Mouse (Mus musculus) MEL (cell line): Measurements from ENCODE around the gene Tlr12. TPM values are rescaled to one million over a fixed set of nuclear protein-coding genes. Genes with fewer than 3 reads are reported as not detected.

Experiments
- DNase-seq: peaks from one replicate; pipeline ENCODE4 v3.0.0; 2011; ENCODE audit warnings: low read depth, low spot score
- H3K27ac ChIP-seq: 2 replicates; pipeline ENCODE4 v1.5.1; 2012; ENCODE audit warnings: low read depth, mild to moderate bottlenecking, control low read depth, low read length, moderate library complexity; ENCODE audit not compliant: control insufficient read depth
- H3K27me3 ChIP-seq, 2 experiments: fragments of 150-350 bp in 1 of 2; sonication (generic) in 1 of 2; 2 replicates each; pipeline ENCODE4 v1.6.1; 2012; ENCODE audit warnings: low read length in 2 of 2, mild to moderate bottlenecking in 2 of 2, improper control_type of control experiment in 1 of 2, moderate library complexity in 1 of 2; ENCODE audit not compliant: insufficient read depth in 2 of 2, control insufficient read depth in 1 of 2
- H3K36me3 ChIP-seq, 2 experiments: 2 replicates each; pipeline ENCODE4 v1.6.1; 2012 to 2014; ENCODE audit warnings: low read length in 2 of 2, improper control_type of control experiment in 1 of 2, inconsistent platforms in 1 of 2, mild to moderate bottlenecking in 1 of 2; ENCODE audit not compliant: insufficient read depth in 2 of 2, control insufficient read depth in 1 of 2
- H3K4me1 ChIP-seq, 2 experiments: fragments of 150-350 bp in 1 of 2; sonication (generic) in 1 of 2; 2 replicates each; pipeline ENCODE4 v1.6.1; 2012; ENCODE audit warnings: low read length in 2 of 2, improper control_type of control experiment in 1 of 2, mild to moderate bottlenecking in 1 of 2; ENCODE audit not compliant: insufficient read depth in 2 of 2, control insufficient read depth in 1 of 2
- H3K4me3 ChIP-seq, 2 experiments: fragments of 150-350 bp in 1 of 2; sonication (generic) in 1 of 2; 2 replicates each; pipeline ENCODE4 v1.5.1; 2012; ENCODE audit warnings: low read depth in 2 of 2, low read length in 2 of 2, mild to moderate bottlenecking in 2 of 2, moderate library complexity in 2 of 2, control low read depth in 1 of 2, improper control_type of control experiment in 1 of 2; ENCODE audit not compliant: control insufficient read depth in 1 of 2, insufficient read depth in 1 of 2
- H3K79me2 ChIP-seq: 2 replicates; pipeline ENCODE4 v1.6.1; 2012; ENCODE audit warnings: mild to moderate bottlenecking, low read length, moderate library complexity; ENCODE audit not compliant: control insufficient read depth, poor library complexity, insufficient read depth
- H3K9ac ChIP-seq: 2 replicates; pipeline ENCODE4 v1.6.1; 2012; ENCODE audit warnings: low read depth, mild to moderate bottlenecking, control low read depth, low read length, moderate library complexity; ENCODE audit not compliant: control insufficient read depth, poor library complexity, severe bottlenecking
- H3K9me3 ChIP-seq: fragments of 150-350 bp; sonication (generic); replicated peaks from 2 replicates; pipeline ENCODE4 v1.6.1; 2012; ENCODE audit warnings: mild to moderate bottlenecking, low read length, improper control_type of control experiment, moderate library complexity; ENCODE audit not compliant: insufficient read depth
- BHLHE40 ChIP-seq: IDR thresholded peaks from 2 replicates; pipeline ENCODE4 v1.6.1; 2012; ENCODE audit warnings: low read depth, mild to moderate bottlenecking, inconsistent platforms, low read length, improper control_type of control experiment, borderline replicate concordance
- CHD1 ChIP-seq: IDR thresholded peaks from 2 replicates; pipeline ENCODE4 v1.6.1; 2012; ENCODE audit warnings: low read depth, mild to moderate bottlenecking, inconsistent platforms, low read length, improper control_type of control experiment
- CHD2 ChIP-seq: IDR thresholded peaks from 2 replicates; pipeline ENCODE4 v1.6.1; 2011; ENCODE audit warnings: low read length, improper control_type of control experiment
- E2F4 ChIP-seq: IDR thresholded peaks from 2 replicates; pipeline ENCODE4 v1.6.1; 2011; ENCODE audit warnings: low read depth, low read length, improper control_type of control experiment, borderline replicate concordance
- EP300 ChIP-seq, 2 experiments: IDR thresholded peaks; 2 replicates each; pipeline ENCODE4 v1.6.1; 2011; ENCODE audit warnings: improper control_type of control experiment in 2 of 2, low read length in 2 of 2, low read depth in 1 of 2, mild to moderate bottlenecking in 1 of 2
- ETS1 ChIP-seq: IDR thresholded peaks from 2 replicates; pipeline ENCODE4 v1.6.1; 2012; ENCODE audit warnings: low read depth, mild to moderate bottlenecking, inconsistent platforms, low read length, improper control_type of control experiment, moderate library complexity
- GABPA ChIP-seq: IDR thresholded peaks from 2 replicates; pipeline ENCODE4 v1.6.1; 2012; ENCODE audit warnings: low read depth, mild to moderate bottlenecking, inconsistent platforms, low read length, improper control_type of control experiment, moderate library complexity
- GATA1 ChIP-seq: IDR thresholded peaks from 2 replicates; pipeline ENCODE4 v1.6.1; 2011; ENCODE audit warnings: low read depth, low read length, improper control_type of control experiment
- MAX ChIP-seq: IDR thresholded peaks from 2 replicates; pipeline ENCODE4 v1.6.1; 2011; ENCODE audit warnings: low read length, improper control_type of control experiment
- MAZ ChIP-seq: IDR thresholded peaks from 2 replicates; pipeline ENCODE4 v1.6.1; 2012; ENCODE audit warnings: low read depth, mild to moderate bottlenecking, inconsistent platforms, low read length, improper control_type of control experiment
- MXI1 ChIP-seq: IDR thresholded peaks from 2 replicates; pipeline ENCODE4 v1.6.1; 2011; ENCODE audit warnings: mild to moderate bottlenecking, low read depth, low read length, improper control_type of control experiment
- MYB ChIP-seq: IDR thresholded peaks from 2 replicates; pipeline ENCODE4 v1.6.1; 2011; ENCODE audit warnings: mild to moderate bottlenecking, low read depth, low read length, improper control_type of control experiment
- NELFE ChIP-seq: IDR thresholded peaks from 2 replicates; pipeline ENCODE4 v1.6.1; 2011; ENCODE audit warnings: low read depth, low read length, improper control_type of control experiment
- NRF1 ChIP-seq: IDR thresholded peaks from 2 replicates; pipeline ENCODE4 v1.6.1; 2014; ENCODE audit warnings: low read depth, mild to moderate bottlenecking, inconsistent platforms, low read length, improper control_type of control experiment, moderate library complexity; ENCODE audit not compliant: poor library complexity, insufficient read depth, severe bottlenecking
- POLR2A ChIP-seq, 2 experiments: IDR thresholded peaks; 2 replicates each; pipeline ENCODE4 v1.6.1; 2011 to 2012; ENCODE audit warnings: low read length in 2 of 2, mild to moderate bottlenecking in 2 of 2, control low read depth in 1 of 2, improper control_type of control experiment in 1 of 2, low read depth in 1 of 2, moderate library complexity in 1 of 2; ENCODE audit not compliant: control insufficient read depth in 1 of 2, insufficient read depth in 1 of 2, poor library complexity in 1 of 2
- POLR2AphosphoS2 ChIP-seq: IDR thresholded peaks from 2 replicates; pipeline ENCODE4 v1.6.1; 2011; ENCODE audit warnings: low read length, improper control_type of control experiment
- POLR2AphosphoS5 ChIP-seq: IDR thresholded peaks from 2 replicates; pipeline ENCODE4 v1.6.1; 2012; ENCODE audit warnings: low read depth, borderline replicate concordance, mild to moderate bottlenecking, inconsistent platforms, low read length, moderate library complexity, mixed read lengths
- RAD21 ChIP-seq: IDR thresholded peaks from 2 replicates; pipeline ENCODE4 v1.6.1; 2011; ENCODE audit warnings: mild to moderate bottlenecking, low read depth, low read length, improper control_type of control experiment
- RCOR1 ChIP-seq: IDR thresholded peaks from 2 replicates; pipeline ENCODE4 v1.6.1; 2012; ENCODE audit warnings: low read depth, mild to moderate bottlenecking, inconsistent platforms, low read length, improper control_type of control experiment
- SMC3 ChIP-seq: IDR thresholded peaks from 2 replicates; pipeline ENCODE4 v1.6.1; 2011; ENCODE audit warnings: low read depth, low read length, improper control_type of control experiment
- UBTF ChIP-seq: IDR thresholded peaks from 2 replicates; pipeline ENCODE4 v1.6.1; 2012; ENCODE audit warnings: low read depth, mild to moderate bottlenecking, inconsistent platforms, low read length, improper control_type of control experiment, moderate library complexity, borderline replicate concordance; ENCODE audit not compliant: insufficient read depth
- USF1 ChIP-seq: IDR thresholded peaks from 2 replicates; pipeline ENCODE4 v1.6.1; 2014; ENCODE audit warnings: low read depth, mild to moderate bottlenecking, inconsistent platforms, low read length, improper control_type of control experiment, moderate library complexity
- USF2 ChIP-seq, 2 experiments: IDR thresholded peaks; 2 replicates each; pipeline ENCODE4 v1.6.1; 2011 to 2012; ENCODE audit warnings: improper control_type of control experiment in 2 of 2, low read length in 2 of 2, borderline replicate concordance in 1 of 2, inconsistent platforms in 1 of 2, low read depth in 1 of 2, mild to moderate bottlenecking in 1 of 2; ENCODE audit not compliant: insufficient read depth in 1 of 2
- ZC3H11A ChIP-seq: IDR thresholded peaks from 2 replicates; pipeline ENCODE4 v1.6.1; 2012; ENCODE audit warnings: low read depth, mild to moderate bottlenecking, inconsistent platforms, low read length, improper control_type of control experiment
- ZKSCAN1 ChIP-seq: IDR thresholded peaks from 2 replicates; pipeline ENCODE4 v1.6.1; 2012; ENCODE audit warnings: low read depth, mild to moderate bottlenecking, inconsistent platforms, low read length, improper control_type of control experiment, moderate library complexity
- ZMIZ1 ChIP-seq: IDR thresholded peaks from 2 replicates; pipeline ENCODE4 v1.6.1; 2012; ENCODE audit warnings: low read depth, mild to moderate bottlenecking, inconsistent platforms, low read length, improper control_type of control experiment, moderate library complexity
- polyA plus RNA-seq, 2 experiments: library from polyadenylated mRNA; stranded (reverse) in 1 of 2; unstranded in 1 of 2; fragments of >175 nt in 1 of 2; fragments of >200 nt in 1 of 2; gene quantifications; 2 replicates each; pipeline versions ENCODE4 v1.2.1 to v1.2.4; 2012; ENCODE audit warnings: low replicate concordance in 2 of 2, low read depth in 1 of 2; ENCODE audit not compliant: insufficient read length in 2 of 2, insufficient read depth in 1 of 2, missing spikeins in 1 of 2
- total RNA-seq: library from RNA; depleted of rRNA; stranded (reverse); fragments of 300-350 nt; gene quantifications from 2 replicates; pipeline ENCODE4 v1.2.3, GENCODE M21; 2012

Gene Tlr12
- total and polyA plus RNA-seq, 3 experiments: not detected

- H3K9me3 ChIP-seq: no peaks in the 10 kb centered on the region
- no peak overlapping the region for H3K4me3 ChIP-seq
- no peak overlapping the region for H3K9ac ChIP-seq
- TF ChIP-seq MAX: no peak
- no peak for TF ChIP-seq RCOR1
- TF ChIP-seq GABPA: no peak
- TF ChIP-seq GATA1: no peak
- no peak for TF ChIP-seq MYB
- no peak for TF ChIP-seq CHD2
- no peak for TF ChIP-seq CHD1
- TF ChIP-seq MAZ: no peak
- no peak for TF ChIP-seq ZKSCAN1
- no peak overlapping the region for H3K27ac ChIP-seq
- DNase-seq: no peak
- no peaks in the 10 kb centered on the region; a peak in 1 of 4 replicates for H3K27me3 ChIP-seq
- H3K36me3 ChIP-seq: no peaks in the 10 kb centered on the region
- H3K4me1 ChIP-seq: no peaks in the 10 kb centered on the region
- H3K79me2 ChIP-seq: no peaks in the 10 kb centered on the region
These were observed 23.6 kb upstream of the Tlr12 start for GRCm38 (mm10) chr4:128641766-128642717.

GRCm38 (mm10) chr4:128638265-128638923, 20.0 kb upstream of the Tlr12 start:
- no peak overlapping the region for H3K27ac ChIP-seq
- no peak for DNase-seq
- no peaks in the 10 kb centered on the region for H3K79me2 ChIP-seq
- H3K9me3 ChIP-seq: no peaks in the 10 kb centered on the region
- H3K4me3 ChIP-seq: no peak overlapping the region
- H3K27me3 ChIP-seq: no peaks in the 10 kb centered on the region; a peak in 1 of 4 replicates
- no peak overlapping the region for H3K9ac ChIP-seq
- no peaks in the 10 kb centered on the region for H3K4me1 ChIP-seq
- TF ChIP-seq EP300 (IDR thresholded peaks at IDR 0.05; ENCODE audit: low read depth in 1 of 2, low read length in 2 of 2) (no peak), GATA1 (no peak), POLR2A (IDR thresholded peaks at IDR 0.05; ENCODE audit: control insufficient read depth in 1 of 2, insufficient read depth in 1 of 2, low read depth in 1 of 2, low read length in 2 of 2, poor library complexity in 1 of 2) (no peak), NRF1 (no peak), MXI1 (no peak), ZC3H11A (no peak), MAZ (no peak), USF2 (IDR thresholded peaks at IDR 0.05; ENCODE audit: borderline replicate concordance in 1 of 2, insufficient read depth in 1 of 2, low read depth in 1 of 2, low read length in 2 of 2) (no peak), POLR2AphosphoS5 (no peak), BHLHE40 (no peak), USF1 (no peak), SMC3 (no peak), ZMIZ1 (no peak), ETS1 (no peak), RAD21 (no peak), POLR2AphosphoS2 (no peak), GABPA (no peak), UBTF (no peak), E2F4 (no peak), NELFE (no peak)
- TF ChIP-seq, all 39 proteins: peak for 0
- H3K36me3 ChIP-seq: no peaks in the 10 kb centered on the region
